Comparison of ENCODE assay signal across 8 mouse cellular contexts in the genomic region with DNA sequence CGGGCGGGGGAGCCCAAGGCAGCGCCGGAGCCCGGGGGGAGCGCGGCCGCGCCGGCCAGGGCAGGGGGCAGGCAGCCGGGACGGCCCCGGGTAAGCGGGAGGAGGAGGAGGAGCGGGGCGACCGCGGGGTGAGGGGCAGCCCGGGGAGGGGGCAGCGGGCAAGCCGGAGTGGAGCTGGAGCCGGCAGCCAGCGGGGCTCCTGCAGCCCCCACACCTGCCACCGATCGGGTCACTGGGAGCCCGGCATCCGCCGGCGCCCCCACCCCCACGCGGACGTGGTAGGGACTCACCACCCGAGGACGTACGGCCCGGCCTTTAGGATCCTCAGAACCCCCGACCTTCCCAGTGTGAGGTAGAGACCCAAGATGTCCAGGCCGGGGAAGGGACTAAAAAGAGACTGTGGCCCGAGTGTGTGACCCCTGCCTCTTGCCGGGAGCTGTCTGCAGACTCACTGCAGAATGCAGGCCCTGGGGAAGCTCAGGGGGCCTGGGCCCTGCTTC. TPM values are rescaled to one million over a fixed set of nuclear protein-coding genes. Genes with fewer than 3 reads are reported as not detected.
DNase-seq lines count a peak whose midpoint lies in the region; ATAC-seq and TF ChIP-seq lines count a peak whose summit lies in the region.

No protein-coding gene starts in this region.

- no peaks in the 10 kb centered on the region for H3K9me3 ChIP-seq in kidney, postnatal 0 days (replicated peaks; ENCODE audit: low read length)
- no peaks in the 10 kb centered on the region for H3K9me3 ChIP-seq in limb, embryonic 10.5 days (replicated peaks)

- peak overlapping the region; percentile 77 for H3K4me3 ChIP-seq in kidney, postnatal 0 days (replicated peaks; ENCODE audit: low read depth, low read length)
- H3K4me3 ChIP-seq in embryonic fibroblast, embryonic 13.5 days (ENCODE audit: insufficient read depth, low read length): peak overlapping the region; percentile 20; the same call in 1 of the 2 replicates
- peak overlapping the region; percentile 86 for H3K4me3 ChIP-seq in limb, embryonic 10.5 days
- H3K4me3 ChIP-seq in small intestine, adult 2 months (ENCODE audit: low read depth, low read length): peak overlapping the region; percentile 46

- DNase-seq in kidney, postnatal 0 days (ENCODE audit: low spot score): no peak
- DNase-seq in kidney, postnatal 25 days: no peak
- peak; percentile 22 for DNase-seq in brain, embryonic 14.5 days (ENCODE audit: low read depth)
- peak; percentile 53 for DNase-seq in limb, embryonic 10.5 days (ENCODE audit: low spot score)
- DNase-seq in right cerebral cortex, postnatal 36 days (ENCODE audit: low spot score in 2 of 2): no peak

- 3% methylated on average over 26 of the region's 40 CpGs for WGBS in kidney, postnatal 0 days
- 1% methylated on average over 38 of the region's 40 CpGs for WGBS in limb, embryonic 10.5 days
- 2% methylated on average over 32 of the region's 40 CpGs for WGBS in small intestine, adult 2 months

- H3K27ac ChIP-seq in kidney, postnatal 0 days: no peak overlapping the region
- no peak overlapping the region for H3K27ac ChIP-seq in embryonic fibroblast, embryonic 13.5 days (ENCODE audit: insufficient read depth, low read length)
- H3K27ac ChIP-seq in limb, embryonic 10.5 days: peak overlapping the region; percentile 81
- H3K27ac ChIP-seq in small intestine, adult 2 months (ENCODE audit: insufficient read depth, low read depth, low read length): no peak overlapping the region

- H3K4me1 ChIP-seq in kidney, postnatal 0 days (replicated peaks; ENCODE audit: insufficient read depth, low read length): peaks cover 4% of the 10 kb centered on the region
- H3K4me1 ChIP-seq in embryonic fibroblast, embryonic 13.5 days (ENCODE audit: control insufficient read depth, insufficient read depth, low read length): no peaks in the 10 kb centered on the region
- peaks cover 14% of the 10 kb centered on the region for H3K4me1 ChIP-seq in limb, embryonic 10.5 days
- H3K4me1 ChIP-seq in small intestine, adult 2 months (ENCODE audit: control insufficient read depth, insufficient read depth, insufficient read length, low read length): peaks cover 6% of the 10 kb centered on the region

- peak overlapping the region; percentile 100 for H3K4me2 ChIP-seq in kidney, postnatal 0 days (ENCODE audit: low read length)

- ATAC-seq in kidney, postnatal 0 days (replicated peaks; ENCODE audit: low FRiP score, low read depth): peak; percentile 40
- no peak for ATAC-seq in activated CD4-positive, CD25-positive, alpha-beta regulatory T cell, adult 4 months

- H3K27me3 ChIP-seq in kidney, postnatal 0 days (ENCODE audit: insufficient read depth, low read length): no peaks in the 10 kb centered on the region
- peaks cover 37% of the 10 kb centered on the region for H3K27me3 ChIP-seq in limb, embryonic 10.5 days (ENCODE audit: low read depth, poor library complexity, severe bottlenecking)
- H3K27me3 ChIP-seq in small intestine, adult 2 months (ENCODE audit: control insufficient read depth, insufficient read depth, low read length): peaks cover 8% of the 10 kb centered on the region

- H3K36me3 ChIP-seq in kidney, postnatal 0 days (ENCODE audit: insufficient read depth, low read length): no peaks in the 10 kb centered on the region
- no peaks in the 10 kb centered on the region for H3K36me3 ChIP-seq in limb, embryonic 10.5 days
- no peaks in the 10 kb centered on the region for H3K36me3 ChIP-seq in small intestine, adult 2 months (ENCODE audit: control insufficient read depth, insufficient read depth, low read length)

- TF ChIP-seq CTCF in kidney, postnatal 0 days (IDR thresholded peaks at IDR 0.05; ENCODE audit: low read depth): no peak
- TF ChIP-seq CTCF in brain, embryonic 14.5 days (IDR thresholded peaks at IDR 0.05; ENCODE audit: borderline replicate concordance, extremely low read depth, insufficient read depth, insufficient read length): no peak
- no peak for TF ChIP-seq CTCF in embryonic fibroblast, embryonic 13.5 days (IDR thresholded peaks at IDR 0.05; ENCODE audit: borderline replicate concordance, insufficient read depth, low read length)
- no peak for TF ChIP-seq CTCF in small intestine, adult 2 months (IDR thresholded peaks at IDR 0.05; ENCODE audit: extremely low read depth, insufficient read length, insufficient replicate concordance, low read depth, low read length)

- TF ChIP-seq POLR2A in brain, embryonic 14.5 days (IDR thresholded peaks at IDR 0.05; ENCODE audit: borderline replicate concordance, extremely low read depth, insufficient read depth, insufficient read length, poor library complexity, severe bottlenecking): no peak
- no peak for TF ChIP-seq POLR2A in embryonic fibroblast, embryonic 13.5 days (IDR thresholded peaks at IDR 0.05; ENCODE audit: low read depth, low read length)
- TF ChIP-seq POLR2A in small intestine, adult 2 months (IDR thresholded peaks at IDR 0.05; ENCODE audit: low read depth, low read length): no peak

- peak overlapping the region; percentile 60 for H3K9ac ChIP-seq in kidney, postnatal 0 days (ENCODE audit: low read depth, low read length)

RNA-seq across cellular contexts. Expression of a gene that starts 0.9 kb away (rescaled TPM):
- polyA plus RNA-seq in kidney, postnatal 0 days (2015; fragmentation: Nextera tagmentation; extraction: Ambion mirVana): 0.38 and 0.49 TPM in 2 replicates
- 74.3 and 88.9 TPM in 2 replicates for polyA plus RNA-seq in brain, embryonic 14.5 days (2012; rRNA removed)
- 2.1 and 2.7 TPM in 2 replicates for polyA plus RNA-seq in embryonic fibroblast, embryonic 13.5 days (2011; ENCODE audit: insufficient read length, low read depth, missing spikeins)
- polyA plus RNA-seq in limb, embryonic 10.5 days (2016; fragmentation: Nextera tagmentation; extraction: Ambion mirVana): 1.5 and 1.6 TPM in 2 replicates
- 0.80 and 0.93 TPM in 2 replicates for polyA plus RNA-seq in small intestine, adult 2 months (2012; rRNA removed)
- not detected for polyA plus RNA-seq in activated CD4-positive, CD25-positive, alpha-beta regulatory T cell, adult 4 months (2017; shearing (Covaris generic))

RNA-seq across cellular contexts. Expression of a gene that starts 19.4 kb away (rescaled TPM):
- polyA plus RNA-seq in kidney, postnatal 0 days (2015; fragmentation: Nextera tagmentation; extraction: Ambion mirVana): not detected in 2 replicates
- polyA plus RNA-seq in brain, embryonic 14.5 days (2012; rRNA removed): 0.21 and 0.63 TPM in 2 replicates
- not detected in 2 replicates for polyA plus RNA-seq in embryonic fibroblast, embryonic 13.5 days (2011; ENCODE audit: insufficient read length, low read depth, missing spikeins)
- not detected in 2 replicates for polyA plus RNA-seq in limb, embryonic 10.5 days (2016; fragmentation: Nextera tagmentation; extraction: Ambion mirVana)
- 0.06 and 0.18 TPM in 2 replicates for polyA plus RNA-seq in small intestine, adult 2 months (2012; rRNA removed)
- polyA plus RNA-seq in activated CD4-positive, CD25-positive, alpha-beta regulatory T cell, adult 4 months (2017; shearing (Covaris generic)): not detected

RNA-seq across cellular contexts. Expression of a gene that starts 27.6 kb away (rescaled TPM):
- polyA plus RNA-seq in kidney, postnatal 0 days (2015; fragmentation: Nextera tagmentation; extraction: Ambion mirVana): 0.22 TPM in 1 of 2 replicates, not detected in the other
- polyA plus RNA-seq in brain, embryonic 14.5 days (2012; rRNA removed): 0.53 and 0.55 TPM in 2 replicates
- not detected in 2 replicates for polyA plus RNA-seq in embryonic fibroblast, embryonic 13.5 days (2011; ENCODE audit: insufficient read length, low read depth, missing spikeins)
- 0.31 TPM in 1 of 2 replicates, not detected in the other for polyA plus RNA-seq in limb, embryonic 10.5 days (2016; fragmentation: Nextera tagmentation; extraction: Ambion mirVana)
- polyA plus RNA-seq in small intestine, adult 2 months (2012; rRNA removed): 0.94 and 1.4 TPM in 2 replicates
- polyA plus RNA-seq in activated CD4-positive, CD25-positive, alpha-beta regulatory T cell, adult 4 months (2017; shearing (Covaris generic)): under 1 TPM; 0.71 to 0.92 TPM

RNA-seq across cellular contexts. Expression of a gene that starts 53.0 kb away (rescaled TPM):
- 1.9 and 2.2 TPM in 2 replicates for polyA plus RNA-seq in kidney, postnatal 0 days (2015; fragmentation: Nextera tagmentation; extraction: Ambion mirVana)
- polyA plus RNA-seq in brain, embryonic 14.5 days (2012; rRNA removed): 5.5 and 9.1 TPM in 2 replicates
- polyA plus RNA-seq in embryonic fibroblast, embryonic 13.5 days (2011; ENCODE audit: insufficient read length, low read depth, missing spikeins): 3.1 and 4.7 TPM in 2 replicates
- polyA plus RNA-seq in limb, embryonic 10.5 days (2016; fragmentation: Nextera tagmentation; extraction: Ambion mirVana): 0.75 and 2.3 TPM in 2 replicates
- 10.5 and 12.0 TPM in 2 replicates for polyA plus RNA-seq in small intestine, adult 2 months (2012; rRNA removed)
- polyA plus RNA-seq in activated CD4-positive, CD25-positive, alpha-beta regulatory T cell, adult 4 months (2017; shearing (Covaris generic)): not detected

Comparison
In these comparisons a context has a peak if more than half of its experiments do, and no peak if none do; other contexts are left out.
1. DNase-seq: peak in brain, embryonic 14.5 days (single experiment) and limb, embryonic 10.5 days (single experiment); none in kidney, postnatal 0 days (single experiment), kidney, postnatal 25 days (0 of 2) and right cerebral cortex, postnatal 36 days (0 of 2).
2. H3K4me3 ChIP-seq: peak in every context shown above with its lines; median percentile 86 in limb, embryonic 10.5 days; 77 in kidney, postnatal 0 days; 46 in small intestine, adult 2 months; 20 in embryonic fibroblast, embryonic 13.5 days.
3. RNA of a gene that starts 0.9 kb away (polyA plus RNA-seq): 74.3 to 88.9 TPM in brain, embryonic 14.5 days; 2.1 to 2.7 TPM in embryonic fibroblast, embryonic 13.5 days, 1.5 to 1.6 TPM in limb, embryonic 10.5 days, 0.80 to 0.93 TPM in small intestine, adult 2 months, 0.38 to 0.49 TPM in kidney, postnatal 0 days and not detected in activated CD4-positive, CD25-positive, alpha-beta regulatory T cell, adult 4 months; every median in the first group is over 10 times any median in the second.